Mouse (Mus musculus) Patski (cell line): Measurements from ENCODE around the gene Akap8. TPM values are rescaled to one million over a fixed set of nuclear protein-coding genes. Genes with fewer than 3 reads are reported as not detected.

Experiments used
- ATAC-seq: fragments of 100-300 bp; one replicate; pipeline ENCODE4 v1.8.0; 2021
- CTCF ChIA-PET: fragments of 350-600 bp; sonication (Branson Sonifier 250); formaldehyde crosslinking; loops from one replicate; lab custom pipeline; 2022; ENCODE audit warnings: inconsistent platforms; lab: Charles Lee
- POLR2A ChIA-PET: fragments of 350-600 bp; sonication (Branson Sonifier 250); formaldehyde crosslinking; loops from one replicate; lab custom pipeline; 2022; ENCODE audit warnings: antibody characterized with exemption, inconsistent platforms; lab: Charles Lee
- DNase-seq: peaks from one replicate; pipeline ENCODE4 v3.0.0-alpha.2; 2011; ENCODE audit warnings: low read depth, low spot score
- H3K27me3 ChIP-seq: fragments of 371-371 bp; one replicate; pipeline ENCODE4 v1.5.1; 2021
- CTCF ChIP-seq: fragments of 100-300 bp; IDR thresholded peaks from one replicate; pipeline ENCODE4 v1.5.1; 2021
- in situ Hi-C: fragments of 300-500 bp; cut with MboI; formaldehyde crosslinking; loops from 3 replicates; pipeline ENCODE4 v1.11.1; 2018; ENCODE audit warnings: low pct_unique_long_range_greater_than_20kb, mixed read lengths
- polyA plus RNA-seq: library from polyadenylated mRNA; unstranded; gene quantifications from one replicate; pipeline ENCODE4 v1.2.3, GENCODE M21; 2021

The Akap8 gene
- polyA plus RNA-seq, 1 experiment from 2014 or later: 101 TPM

DNA sequence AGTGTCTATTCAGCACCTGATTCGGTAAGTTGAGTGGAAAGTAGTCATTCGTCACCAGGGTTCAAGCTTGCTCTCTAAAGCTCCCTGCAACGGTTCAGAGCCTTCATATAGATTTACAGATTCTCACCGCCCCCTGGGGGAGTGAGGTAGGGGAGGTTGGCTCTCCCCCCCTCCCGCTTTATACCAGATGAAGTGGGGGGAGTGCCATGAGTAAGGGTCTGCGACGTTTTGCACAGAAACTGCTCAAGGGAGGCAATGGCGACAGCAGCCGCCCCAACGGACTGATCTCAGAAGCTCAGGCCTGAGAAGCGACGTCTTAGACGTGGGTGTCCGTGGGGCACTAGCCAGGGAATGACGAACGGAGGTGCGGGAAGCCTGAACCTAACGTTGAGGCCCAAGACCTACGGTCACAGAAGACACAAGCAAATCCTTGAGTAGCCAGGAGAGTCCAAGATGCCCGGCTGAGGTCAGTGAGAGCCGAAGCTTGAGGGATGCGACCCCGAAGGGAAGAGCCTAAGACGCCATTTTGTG, 28.9 kb upstream of the Akap8 start:
- ATAC-seq (no peak), DNase-seq (no peak)
- H3K27me3 ChIP-seq: no peaks in the 10 kb centered on the region
- no peak for TF ChIP-seq CTCF
- in situ Hi-C loops: no loop called here
- POLR2A ChIA-PET: interaction anchor here (0.7 to 1.2 kb wide), 3 partner anchors 26 to 83 kb away, joined by 3 to 4 read pairs (median 3); partner anchors contain the start of gene Wiz
- CTCF ChIA-PET: interaction anchor here (0.7 to 2.3 kb wide), 6 partner anchors 11 to 83 kb away, joined by 3 to 9 read pairs (median 4); partner anchors contain the start of gene Akap8

DNA sequence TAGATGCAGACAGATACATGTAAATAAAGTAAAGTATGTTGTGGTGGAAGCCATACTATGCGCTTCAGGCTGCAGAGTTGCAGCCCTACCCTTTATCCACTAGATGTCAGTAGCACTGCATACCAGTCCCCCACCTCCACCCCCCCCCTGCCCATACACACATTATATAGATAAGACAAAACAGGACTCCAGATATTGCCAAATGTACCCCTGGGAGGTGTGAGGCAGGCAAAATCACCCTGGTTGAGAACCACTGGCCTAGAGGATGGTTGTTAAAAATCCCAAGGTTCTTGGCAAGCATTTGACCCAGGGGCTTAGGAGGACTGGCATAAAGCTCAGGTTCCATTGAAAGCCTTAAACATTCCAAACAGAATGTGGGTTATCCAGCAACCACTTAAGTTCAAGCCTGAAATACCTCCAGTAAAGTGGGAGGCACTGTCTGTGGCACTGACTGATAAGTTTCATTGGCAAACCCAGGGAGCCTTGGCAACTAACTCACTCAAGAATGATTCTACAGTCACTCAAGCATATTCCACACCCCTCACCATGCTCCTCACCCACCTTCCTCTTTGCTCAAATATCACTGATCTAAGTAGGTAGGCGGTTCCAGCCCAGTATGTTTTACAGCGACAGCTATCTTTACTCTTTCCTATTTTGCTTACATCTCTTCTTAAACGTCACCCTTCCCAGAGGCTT, 28.1 kb upstream of the Akap8 start:
- in situ Hi-C loops: no loop called here
- no peaks in the 10 kb centered on the region for H3K27me3 ChIP-seq
- POLR2A ChIA-PET: interaction anchor here (0.6 to 1.2 kb wide), 2 partner anchors 83 to 136 kb away, joined by 4 read pairs; no protein-coding TSS in a partner anchor
- CTCF ChIA-PET: interaction anchor here (0.7 to 2.3 kb wide), 5 partner anchors 11 to 84 kb away, joined by 3 to 9 read pairs (median 4); partner anchors contain the start of gene Akap8
- DNase-seq: no peak
- no peak for TF ChIP-seq CTCF
- no peak for ATAC-seq

DNA sequence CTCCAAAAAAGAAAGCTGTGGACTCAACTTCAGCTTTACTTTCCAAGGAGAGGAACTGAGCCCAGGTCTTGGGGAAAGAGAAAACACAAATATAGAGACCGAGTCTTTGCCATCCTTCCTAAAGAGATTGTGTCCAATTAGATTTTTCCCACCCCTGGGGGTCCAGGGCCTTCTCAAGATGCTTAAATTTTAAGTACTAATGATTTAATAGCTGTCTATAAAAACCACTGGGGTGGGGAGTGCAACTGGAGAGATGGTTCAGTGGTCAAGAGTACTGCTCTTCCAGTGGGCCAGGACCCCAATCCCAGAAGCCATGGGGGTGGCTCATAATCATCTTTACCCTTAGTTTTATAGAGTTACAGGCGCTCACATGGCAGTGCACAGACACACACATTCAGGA, 27.4 kb upstream of the Akap8 start:
- ChIA-PET CTCF (no interaction called here), POLR2A (no interaction called here)

DNA sequence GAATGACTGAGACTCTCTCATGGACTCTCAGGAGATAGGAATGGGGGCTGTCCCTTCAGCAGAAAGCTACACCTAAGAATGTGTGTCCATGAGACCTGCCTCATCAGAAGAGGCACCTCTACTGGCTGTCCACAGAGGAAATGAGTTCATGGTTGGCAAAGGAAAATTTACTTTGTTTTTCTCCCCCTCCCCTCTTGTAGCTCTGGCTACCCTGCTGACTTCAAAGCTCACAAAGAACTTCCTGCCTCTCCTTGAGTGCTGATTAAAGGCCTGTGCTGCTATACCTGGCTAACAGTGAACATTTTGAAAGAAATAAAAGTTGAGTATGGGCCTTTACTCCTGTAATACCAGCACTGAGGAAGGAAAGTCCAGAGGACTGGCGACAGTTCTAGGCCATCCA, 20.1 kb upstream of the Akap8 start:
- DNase-seq (no peak), ATAC-seq (no peak)
- no peaks in the 10 kb centered on the region for H3K27me3 ChIP-seq
- CTCF ChIA-PET: interaction anchor here (0.6 kb wide), 1 partner anchor 48 kb away, joined by 3 read pairs; the partner anchor contains the start of gene Wiz
- TF ChIP-seq CTCF: no peak
- in situ Hi-C loops: loop anchor here (5.0 kb wide), 2 partner anchors 91 to 141 kb away; no protein-coding TSS in a partner anchor
- POLR2A ChIA-PET: interaction anchor here (0.8 kb wide), 1 partner anchor 10 kb away, joined by 4 read pairs; no protein-coding TSS in a partner anchor

More for the DNA sequence above, 27.4 kb upstream of the Akap8 start:
- no peak for TF ChIP-seq CTCF
- ATAC-seq (no peak), DNase-seq (no peak)
- in situ Hi-C loops: no loop called here
- H3K27me3 ChIP-seq: no peaks in the 10 kb centered on the region

DNA sequence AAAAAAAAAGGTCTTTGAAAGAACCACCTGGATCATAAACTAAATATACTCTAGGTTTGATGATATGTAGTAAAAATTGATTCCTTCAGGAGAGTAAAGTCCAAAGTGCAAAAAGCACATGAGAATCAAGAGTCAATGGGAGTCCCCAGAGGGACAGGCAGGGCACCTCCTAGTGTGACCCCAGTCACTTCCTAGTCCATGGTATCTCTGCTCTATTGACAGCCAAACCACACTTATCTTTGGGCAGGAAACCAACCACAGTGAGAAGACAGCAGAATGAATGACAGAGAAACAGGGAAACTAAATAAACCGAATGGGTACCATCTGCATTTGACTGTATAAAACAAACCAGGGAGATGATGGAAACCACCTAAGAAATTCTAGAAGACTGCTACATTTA, 19.1 kb upstream of the Akap8 start:
- DNase-seq (no peak), ATAC-seq (no peak)
- in situ Hi-C loops: loop anchor here (5.0 kb wide), 2 partner anchors 92 to 142 kb away; no protein-coding TSS in a partner anchor
- POLR2A ChIA-PET: no interaction called here
- CTCF ChIA-PET: no interaction called here
- TF ChIP-seq CTCF: no peak
- H3K27me3 ChIP-seq: no peaks in the 10 kb centered on the region

DNA sequence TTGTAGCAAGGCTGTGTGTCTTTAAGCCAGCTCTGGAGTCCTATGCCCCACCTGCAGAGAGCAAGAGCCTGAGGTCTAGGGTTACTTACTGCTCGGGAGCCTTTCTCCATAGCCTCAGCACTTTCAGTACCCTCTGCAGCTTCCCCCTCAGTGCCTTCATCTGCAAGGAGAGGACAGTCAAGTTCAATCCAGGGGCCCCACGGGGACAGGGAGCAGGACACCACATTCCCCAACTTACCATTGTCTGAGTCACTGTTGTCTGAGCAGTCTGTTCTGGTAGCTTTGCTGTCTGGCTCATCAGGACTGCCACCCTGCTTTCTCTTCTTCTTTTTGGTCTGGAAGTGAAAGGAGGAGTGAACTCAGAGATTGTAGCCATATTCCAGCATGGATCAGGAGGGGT, 14.8 kb upstream of the Akap8 start:
- H3K27me3 ChIP-seq: no peaks in the 10 kb centered on the region
- DNase-seq (no peak), ATAC-seq (no peak)
- TF ChIP-seq CTCF: no peak
- CTCF ChIA-PET: no interaction called here
- POLR2A ChIA-PET: no interaction called here
- in situ Hi-C loops: no loop called here

DNA sequence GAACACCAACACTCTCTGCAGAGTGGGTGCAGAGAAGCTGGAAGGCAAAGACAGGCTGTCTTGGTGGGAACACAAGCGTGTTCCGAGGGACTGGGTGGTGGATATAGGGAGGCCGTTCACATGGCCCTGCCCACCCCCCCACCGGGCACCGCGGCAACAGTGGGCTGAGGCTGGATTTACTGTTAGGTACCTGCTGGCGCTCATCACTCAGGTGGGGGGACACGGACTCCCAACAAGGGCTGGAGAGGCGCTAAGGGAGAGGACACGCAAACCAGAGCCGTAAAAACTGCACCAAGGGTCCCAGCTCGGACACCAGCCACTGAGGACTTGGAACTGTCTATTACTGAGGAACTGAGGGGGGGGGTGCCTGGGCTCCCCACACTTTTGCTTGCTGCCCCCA, 13.9 kb upstream of the Akap8 start:
- TF ChIP-seq CTCF: no peak
- ChIA-PET CTCF (no interaction called here), POLR2A (no interaction called here)
- DNase-seq (no peak), ATAC-seq (no peak)
- in situ Hi-C loops: no loop called here
- no peaks in the 10 kb centered on the region for H3K27me3 ChIP-seq

DNA sequence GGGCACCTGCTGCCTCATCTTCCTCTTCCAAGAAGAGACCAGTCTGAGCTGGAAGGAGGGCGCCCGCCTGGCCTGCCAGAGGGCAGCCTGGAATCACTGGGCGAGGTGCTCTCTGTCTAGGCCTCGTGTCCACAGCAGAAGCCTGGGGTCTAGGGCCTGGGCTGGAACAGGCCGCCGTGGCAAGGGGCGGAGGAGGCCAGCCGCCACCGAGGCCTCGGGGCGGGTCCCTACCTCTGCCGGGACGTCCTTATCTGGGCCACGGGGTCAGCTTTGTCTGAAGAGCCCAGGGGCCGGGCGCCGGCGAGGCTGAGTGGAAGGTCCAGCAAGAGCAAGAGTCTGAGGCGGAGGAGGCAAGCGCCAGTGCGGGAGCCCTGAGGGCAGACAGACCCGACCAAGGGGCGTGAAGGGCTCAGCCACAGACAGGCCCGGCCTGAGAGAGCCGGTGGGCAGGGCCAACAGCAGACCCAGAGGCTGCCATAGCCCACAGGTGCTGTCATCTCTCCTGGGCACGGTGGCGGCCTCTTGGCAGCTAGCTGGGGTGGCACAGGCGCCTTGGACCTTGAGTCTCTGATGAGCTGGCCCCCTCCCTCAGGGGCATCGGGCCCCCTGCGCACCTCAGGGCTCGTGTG, 12.8 kb upstream of the Akap8 start:
- CTCF ChIA-PET: no interaction called here

DNA sequence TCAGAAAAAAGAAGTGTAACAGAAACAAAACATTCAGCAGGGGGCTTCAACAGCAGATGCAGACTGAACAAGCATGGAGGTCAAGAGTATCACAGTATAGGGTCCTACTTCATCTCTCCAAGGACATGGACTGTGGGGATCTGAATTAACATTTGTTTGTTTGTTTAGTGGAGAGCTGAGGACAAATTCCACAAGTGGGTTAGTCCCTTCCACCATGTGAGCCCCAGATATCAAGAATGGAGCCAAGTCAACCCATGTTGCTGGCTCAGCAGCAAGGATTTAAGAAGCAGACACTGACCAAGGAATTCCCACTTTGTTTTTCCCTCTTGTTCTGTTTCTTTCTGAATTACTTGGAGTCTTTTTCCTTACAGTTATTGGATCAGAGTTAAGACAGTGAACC, 6.5 kb upstream of the Akap8 start:
- H3K27me3 ChIP-seq: no peaks in the 10 kb centered on the region
- POLR2A ChIA-PET: no interaction called here
- DNase-seq (no peak), ATAC-seq (no peak)
- no peak for TF ChIP-seq CTCF
- CTCF ChIA-PET: no interaction called here
- in situ Hi-C loops: no loop called here

More for the DNA sequence above, 12.8 kb upstream of the Akap8 start:
- no peaks in the 10 kb centered on the region for H3K27me3 ChIP-seq
- POLR2A ChIA-PET: no interaction called here
- DNase-seq (no peak), ATAC-seq (no peak)
- TF ChIP-seq CTCF: no peak
- in situ Hi-C loops: no loop called here

DNA sequence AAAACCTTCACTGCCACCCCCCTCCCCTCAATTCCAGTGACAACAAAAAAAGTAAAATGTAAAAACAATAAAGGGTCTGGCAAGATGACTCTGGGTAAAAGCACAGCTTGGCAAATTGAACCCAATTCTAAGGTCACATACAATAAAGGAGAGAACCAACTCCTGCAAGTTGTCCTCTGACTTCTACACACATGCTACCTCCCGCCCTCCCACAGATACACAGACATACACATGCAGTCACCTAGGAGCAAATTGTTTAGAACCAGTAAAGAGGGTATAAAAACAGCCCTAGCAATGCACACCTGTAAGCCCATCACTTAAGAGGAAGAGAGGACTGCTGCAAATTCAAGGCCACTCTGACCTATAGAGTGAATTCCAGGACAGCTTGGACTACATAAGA, 1.8 kb upstream of the Akap8 start:
- no peak for ATAC-seq
- in situ Hi-C loops: no loop called here
- DNase-seq: no peak
- TF ChIP-seq CTCF: no peak
- ChIA-PET CTCF (interaction anchor here (0.6 kb wide), 1 partner anchor 102 kb away, joined by 3 read pairs; no protein-coding TSS in a partner anchor), POLR2A (no interaction called here)
- no peaks in the 10 kb centered on the region for H3K27me3 ChIP-seq
